Mouse (Mus musculus) midbrain, embryonic 11.5 days (tissue): ENCODE data around the gene Eno1. TPM values are rescaled to one million over a fixed set of nuclear protein-coding genes. Genes with fewer than 3 reads are reported as not detected.
"Not testable (repeated sequence)": the region's sequence is repeated elsewhere in the genome, so short reads cannot be mapped to it uniquely, and the experiment has no call there.

Experiments
- ATAC-seq: fragments of 200-750 bp; cut with Nextera tagmentation; 2 replicates; pipeline ENCODE4 v1.8.0; 2017; ENCODE audit warnings: moderate TSS enrichment, moderate library complexity; ENCODE audit not compliant: low FRiP score
- DNase-seq: peaks from one replicate; pipeline ENCODE4 v3.0.0; 2015; ENCODE audit warnings: low spot score; ENCODE audit errors: missing footprints
- H3K27ac ChIP-seq: fragments of 300-500 bp; sonication (generic); 2 replicates; pipeline ENCODE4 v1.5.1; 2014; ENCODE audit warnings: low read depth, low read length
- H3K27me3 ChIP-seq: fragments of 300-500 bp; sonication (generic); 2 replicates; pipeline ENCODE4 v1.6.1; 2014; ENCODE audit warnings: mild to moderate bottlenecking, low read length, moderate library complexity, mixed read lengths; ENCODE audit not compliant: control insufficient read depth, insufficient read depth
- H3K36me3 ChIP-seq: fragments of 300-500 bp; sonication (generic); 2 replicates; pipeline ENCODE4 v1.6.1; 2014; ENCODE audit warnings: mild to moderate bottlenecking, low read length, moderate library complexity, mixed read lengths; ENCODE audit not compliant: control insufficient read depth, insufficient read depth
- H3K4me1 ChIP-seq: fragments of 300-500 bp; sonication (generic); 2 replicates; pipeline ENCODE4 v1.6.1; 2014; ENCODE audit warnings: low read length; ENCODE audit not compliant: control insufficient read depth, insufficient read depth
- H3K4me2 ChIP-seq: fragments of 300-500 bp; sonication (generic); 2 replicates; pipeline ENCODE4 v1.6.1; 2014; ENCODE audit warnings: mild to moderate bottlenecking, moderate library complexity
- H3K4me3 ChIP-seq: fragments of 300-500 bp; sonication (generic); 2 replicates; pipeline ENCODE4 v1.5.1; 2014; ENCODE audit warnings: low read depth, low read length
- H3K9ac ChIP-seq: fragments of 300-500 bp; sonication (generic); 2 replicates; pipeline ENCODE4 v1.6.1; 2014; ENCODE audit warnings: low read length
- H3K9me3 ChIP-seq: fragments of 300-500 bp; sonication (generic); 2 replicates; pipeline ENCODE4 v1.6.1; 2016; ENCODE audit warnings: low read length; ENCODE audit not compliant: control insufficient read depth
- WGBS: fragments of 180-500 bp; shearing (Covaris S2); extraction: QIAGEN DNeasy Blood & Tissue Kit; methylation state at CpG from one replicate; pipeline ENCODE4 v1.1.7; 2014; 5-methylcytosine and 5-hydroxymethylcytosine counted together
- polyA plus RNA-seq: library from polyadenylated mRNA; unstranded; fragments of >200 nt; fragmentation: Nextera tagmentation; extraction: Ambion mirVana; gene quantifications from 2 replicates; pipeline ENCODE4 v1.2.1, GENCODE M21; 2014

Eno1 gene
- polyA plus RNA-seq, 1 experiment from 2014 or later = 1,518 TPM

DNA sequence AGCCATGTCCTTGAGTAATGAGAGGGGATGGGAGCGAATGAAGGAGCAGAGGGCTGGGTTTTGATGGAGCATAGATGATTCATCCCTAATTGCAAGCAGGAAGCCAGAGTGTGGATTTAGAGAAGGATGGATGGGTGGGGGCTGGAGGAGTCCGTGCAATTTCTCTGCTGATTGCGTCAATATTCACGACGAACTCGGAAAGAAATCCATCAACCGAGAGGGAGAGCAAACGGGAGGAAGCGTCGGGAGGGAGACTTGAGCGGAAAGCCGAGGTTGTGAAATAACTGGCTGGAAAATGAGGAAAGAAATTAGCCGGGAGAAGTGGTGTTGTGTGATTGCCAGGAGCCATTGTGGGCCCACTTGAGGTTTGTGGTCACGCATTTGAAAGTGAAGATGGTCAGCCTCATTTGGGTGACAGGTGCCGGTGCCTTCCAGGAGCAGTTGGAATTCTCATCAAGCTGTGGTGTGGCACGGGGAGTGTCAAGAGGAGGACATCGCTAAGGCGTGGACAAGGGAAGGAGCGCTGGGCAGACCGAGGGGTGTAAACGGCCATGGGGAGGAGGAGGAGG lies 30.2 kb downstream of the Eno1 start:
- DNase-seq = no peak
- ATAC-seq = no peak
- H3K4me2 ChIP-seq = no peak overlapping the region
- WGBS = 86% methylated on average over 21 of the region's 21 CpGs
- H3K9ac ChIP-seq = no peak overlapping the region
- H3K9me3 ChIP-seq = no peaks in the 10 kb centered on the region
- H3K36me3 ChIP-seq = no peaks in the 10 kb centered on the region
- no peaks in the 10 kb centered on the region; the same call in 1 of the 2 replicates for H3K4me1 ChIP-seq
- no peak overlapping the region for H3K4me3 ChIP-seq
- H3K27ac ChIP-seq = no peak overlapping the region
- no peaks in the 10 kb centered on the region for H3K27me3 ChIP-seq

DNA sequence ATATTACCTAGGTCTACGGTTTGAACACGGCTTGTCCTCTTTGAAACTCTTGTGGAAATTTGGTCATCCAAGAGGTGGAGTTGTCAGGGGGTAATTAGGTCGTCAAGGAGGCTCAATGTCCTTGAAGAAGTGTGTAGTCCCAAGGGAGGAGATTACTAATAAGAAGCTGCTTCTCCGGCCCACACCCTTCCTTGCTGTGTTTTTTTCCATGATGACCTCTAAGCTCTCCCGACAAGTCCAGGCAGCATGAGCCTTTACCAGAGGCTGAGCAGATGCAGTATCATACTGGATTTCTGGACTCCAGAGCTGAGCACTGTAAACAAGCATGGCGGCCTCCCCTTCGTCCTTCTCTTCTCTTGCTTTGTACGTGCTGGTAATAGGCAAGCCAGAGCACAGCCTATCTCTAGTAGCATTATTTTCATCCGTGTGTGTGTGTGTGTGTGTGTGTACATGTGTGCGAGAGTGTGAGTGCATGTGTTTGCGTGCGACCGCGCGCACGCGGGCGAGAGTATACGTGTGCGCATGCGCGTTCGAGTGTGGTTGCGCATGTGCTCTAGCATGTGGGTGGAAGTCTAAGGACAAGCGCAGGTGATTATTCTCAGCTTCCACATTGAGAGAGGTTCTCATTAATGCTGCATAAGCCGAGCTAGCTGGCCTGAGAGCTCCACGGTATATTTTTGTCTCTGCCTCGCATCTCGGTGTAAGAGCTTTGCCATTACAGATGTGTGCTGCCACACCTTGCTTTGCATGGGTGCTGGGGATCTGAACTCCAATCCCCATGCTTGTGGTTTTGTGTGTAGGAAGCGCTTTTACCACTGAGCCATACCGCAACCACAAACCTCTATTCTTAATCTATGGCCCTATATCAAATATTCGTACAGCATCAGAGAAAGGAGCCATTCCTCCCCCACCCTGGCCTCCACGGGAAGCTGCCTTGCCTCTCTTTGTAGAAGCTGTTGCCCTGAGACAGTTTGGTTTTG lies 32.4 kb downstream of the Eno1 start:
- ATAC-seq (no peak), DNase-seq (peak; percentile 75)
- H3K9ac ChIP-seq = no peak overlapping the region
- H3K36me3 ChIP-seq = no peaks in the 10 kb centered on the region
- H3K27me3 ChIP-seq = no peaks in the 10 kb centered on the region
- H3K27ac ChIP-seq = no peak overlapping the region
- WGBS = 85% methylated on average over 33 of the region's 33 CpGs
- H3K9me3 ChIP-seq = no peaks in the 10 kb centered on the region
- peaks cover 7% of the 10 kb centered on the region for H3K4me1 ChIP-seq
- no peak overlapping the region for H3K4me3 ChIP-seq
- no peak overlapping the region for H3K4me2 ChIP-seq

DNA sequence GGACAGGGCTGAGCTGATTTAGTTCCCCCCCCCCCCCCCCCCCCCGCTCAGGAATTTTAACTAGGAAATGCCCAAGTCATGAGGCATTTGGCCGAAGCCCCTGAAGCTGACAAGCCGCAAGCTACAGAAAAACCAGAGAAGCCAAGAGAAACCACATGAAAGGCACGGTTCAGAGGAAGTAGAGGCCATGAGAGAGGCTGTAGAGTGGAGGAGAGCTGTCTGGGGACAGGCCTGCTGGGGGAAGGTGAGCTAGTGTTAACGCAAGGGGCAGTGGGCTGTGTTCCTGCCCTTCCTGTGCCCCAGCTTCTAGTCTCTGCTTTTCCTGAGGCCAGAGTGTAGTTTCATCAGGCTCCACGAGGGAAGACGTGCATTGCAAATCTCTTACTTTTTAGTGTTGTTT lies 33.2 kb downstream of the Eno1 start:
- WGBS = 63% methylated on average over 7 of the region's 7 CpGs
- Histone ChIP-seq H3K27ac (no peak overlapping the region), H3K4me1 (peaks cover 7% of the 10 kb centered on the region), H3K4me3 (no peak overlapping the region), H3K9ac (no peak overlapping the region), H3K27me3 (no peaks in the 10 kb centered on the region), H3K36me3 (no peaks in the 10 kb centered on the region), H3K4me2 (no peak overlapping the region), H3K9me3 (no peaks in the 10 kb centered on the region)
- DNase-seq = no peak
- ATAC-seq = no peak

DNA sequence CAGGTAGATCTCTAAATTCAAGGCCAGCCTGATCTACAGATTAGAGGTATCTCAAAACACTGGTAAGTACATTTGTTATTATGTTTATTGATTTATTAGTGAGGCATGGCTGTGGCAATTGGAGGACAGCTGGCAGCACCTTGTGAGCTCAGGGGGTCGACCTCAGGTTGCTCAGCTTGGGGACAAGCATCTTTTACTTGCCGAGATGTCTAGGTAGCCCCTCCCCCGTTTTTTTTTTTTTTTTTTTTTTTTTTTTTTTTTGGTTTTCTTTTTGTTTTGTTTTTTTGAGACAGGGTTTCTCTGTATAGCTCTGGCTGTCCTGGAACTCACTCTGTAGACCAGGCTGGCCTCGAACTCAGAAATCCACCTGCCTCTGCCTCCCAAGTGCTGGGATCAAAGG lies 34.2 kb downstream of the Eno1 start:
- WGBS = 78% methylated on average over 3 of the region's 4 CpGs
- not testable (repeated sequence) for H3K27me3 ChIP-seq, H3K4me2 ChIP-seq, H3K9me3 ChIP-seq, DNase-seq, ATAC-seq, H3K36me3 ChIP-seq, H3K27ac ChIP-seq, H3K4me1 ChIP-seq, H3K4me3 ChIP-seq, H3K9ac ChIP-seq

DNA sequence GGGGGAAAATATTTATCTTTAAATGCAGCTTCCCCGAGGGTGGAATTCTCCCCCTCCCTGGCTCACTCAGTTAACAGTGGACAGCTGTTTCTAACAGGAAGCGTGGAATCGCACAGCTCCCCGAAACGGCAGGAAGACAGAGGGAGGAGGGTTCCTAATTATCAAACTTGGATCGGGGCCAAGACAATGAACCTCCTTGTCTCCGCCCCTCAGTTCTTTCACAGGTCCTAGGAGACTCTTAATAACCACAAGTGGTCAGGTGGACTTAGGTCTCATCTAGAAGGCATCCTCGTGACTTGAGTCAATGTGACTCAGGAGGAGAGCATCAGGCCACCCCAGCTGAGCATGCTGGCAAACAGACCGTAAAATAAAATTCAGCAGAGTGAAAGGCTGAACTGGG lies 36.2 kb downstream of the Eno1 start:
- Histone ChIP-seq H3K36me3 (no peaks in the 10 kb centered on the region), H3K9me3 (no peaks in the 10 kb centered on the region), H3K4me2 (no peak overlapping the region), H3K27ac (no peak overlapping the region; the same call in 1 of the 2 replicates), H3K4me3 (no peak overlapping the region), H3K9ac (no peak overlapping the region), H3K27me3 (no peaks in the 10 kb centered on the region), H3K4me1 (peaks cover 7% of the 10 kb centered on the region)
- ATAC-seq (0 out of 2 replicates have a peak, but pooled peaks have one; percentile 44), DNase-seq (peak; percentile 85)
- WGBS = 35% methylated on average over 9 of the region's 9 CpGs

DNA sequence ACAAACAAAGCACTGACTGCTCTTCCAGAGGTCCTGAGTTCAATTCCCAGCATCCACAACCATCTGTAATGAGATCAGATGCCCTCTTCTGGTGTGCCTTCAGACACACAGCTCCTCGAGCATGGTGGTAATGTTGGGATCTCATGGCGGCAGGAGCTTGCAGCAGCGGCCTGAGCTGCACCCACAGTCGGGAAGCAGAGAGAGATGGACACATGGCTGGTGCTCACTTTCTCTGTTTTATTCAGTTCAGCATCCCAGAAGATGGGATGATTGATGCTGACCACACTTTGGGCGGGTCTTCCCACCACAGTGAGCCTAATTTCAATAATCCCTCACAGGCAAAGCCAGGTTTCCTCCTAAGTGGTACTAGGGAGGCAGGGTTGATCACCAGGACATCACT lies 39.0 kb downstream of the Eno1 start:
- Histone ChIP-seq H3K27me3 (no peaks in the 10 kb centered on the region), H3K4me2 (no peak overlapping the region), H3K9me3 (no peaks in the 10 kb centered on the region), H3K36me3 (no peaks in the 10 kb centered on the region), H3K9ac (no peak overlapping the region), H3K27ac (no peak overlapping the region), H3K4me3 (no peak overlapping the region), H3K4me1 (peaks cover 9% of the 10 kb centered on the region)
- 83% methylated on average over 5 of the region's 5 CpGs for WGBS
- peak; percentile 70 for DNase-seq
- no peak for ATAC-seq

DNA sequence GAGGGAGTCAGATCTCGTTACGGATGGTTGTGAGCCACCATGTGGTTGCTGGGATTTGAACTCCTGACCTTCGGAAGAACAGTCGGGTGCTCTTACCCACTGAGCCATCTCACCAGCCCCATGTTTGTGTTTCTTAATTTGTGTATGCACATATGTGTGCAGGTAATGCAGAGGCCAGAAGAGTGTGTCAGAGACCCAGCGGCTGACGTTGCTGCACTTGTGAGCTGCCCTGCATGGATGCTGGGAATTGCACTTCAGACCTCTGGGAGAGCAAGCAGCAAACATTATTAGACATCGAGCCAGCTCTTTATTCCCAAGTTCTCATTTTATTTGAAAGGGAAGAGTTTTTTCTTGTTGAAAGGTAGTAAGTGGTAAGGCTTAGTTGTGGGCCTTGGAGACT lies 42.8 kb downstream of the Eno1 start:
- H3K4me3 ChIP-seq, H3K27ac ChIP-seq, H3K9ac ChIP-seq, H3K27me3 ChIP-seq, ATAC-seq, H3K4me2 ChIP-seq, H3K36me3 ChIP-seq, H3K9me3 ChIP-seq: not testable (repeated sequence)
- H3K4me1 ChIP-seq = peaks cover 13% of the 10 kb centered on the region
- peak; percentile 82 for DNase-seq
- 93% methylated on average over 5 of the region's 7 CpGs for WGBS

DNA sequence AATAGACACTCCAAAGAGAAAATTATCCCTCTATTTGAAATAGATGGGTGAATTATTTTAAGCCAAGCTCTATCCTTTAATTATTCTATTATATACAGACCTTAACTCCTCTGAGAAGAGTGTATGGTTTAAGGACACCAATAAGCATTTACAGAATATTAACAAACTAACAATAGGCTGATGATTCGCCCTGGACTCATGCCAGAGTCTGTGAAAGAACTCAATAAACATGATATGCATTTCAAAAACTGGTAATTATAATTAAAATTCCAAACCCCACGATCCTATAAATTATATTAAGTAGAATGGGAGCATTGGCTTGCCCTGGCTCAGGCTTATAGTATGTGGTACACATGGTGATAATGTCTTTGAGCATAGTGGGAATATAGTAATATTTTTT lies 43.5 kb downstream of the Eno1 start:
- Histone ChIP-seq H3K9me3 (no peaks in the 10 kb centered on the region), H3K4me1 (peaks cover 13% of the 10 kb centered on the region), H3K9ac (no peak overlapping the region), H3K27me3 (no peaks in the 10 kb centered on the region), H3K4me2 (no peak overlapping the region), H3K4me3 (no peak overlapping the region), H3K36me3 (no peaks in the 10 kb centered on the region), H3K27ac (no peak overlapping the region)
- 79% methylated on average over 2 of the region's 2 CpGs for whole genome bisulfite sequencing
- DNase-seq (peak; percentile 37), ATAC-seq (no peak)

DNA sequence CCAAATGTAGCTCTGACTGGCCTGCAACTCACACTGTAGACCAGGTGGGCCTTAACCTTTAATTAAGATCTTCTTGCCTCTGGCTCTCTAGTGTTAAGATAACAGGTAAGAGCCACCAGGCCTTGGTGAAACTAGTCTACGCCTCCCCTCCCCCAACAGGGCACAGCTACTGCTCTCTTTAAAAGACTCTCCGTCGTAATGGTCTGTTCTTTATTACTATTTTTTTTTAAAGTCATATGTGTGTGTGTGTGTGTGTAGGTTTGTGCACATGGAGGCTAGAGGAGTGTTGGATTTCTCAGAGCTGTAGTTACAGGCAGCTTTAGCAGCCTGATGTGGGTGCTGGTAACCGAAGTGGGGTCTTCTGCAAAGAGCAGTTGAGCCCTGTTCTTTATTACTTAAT lies 43.9 kb downstream of the Eno1 start:
- Histone ChIP-seq H3K4me2 (peak overlapping the region; percentile 49), H3K27me3 (no peaks in the 10 kb centered on the region), H3K36me3 (no peaks in the 10 kb centered on the region), H3K9me3 (no peaks in the 10 kb centered on the region), H3K4me3 (peak overlapping the region; percentile 75), H3K27ac (peak overlapping the region; percentile 97), H3K4me1 (peaks cover 13% of the 10 kb centered on the region), H3K9ac (peak overlapping the region; percentile 83; the same call in 1 of the 2 replicates)
- ATAC-seq (no peak), DNase-seq (peak; percentile 89)
- 47% methylated on average over 4 of the region's 4 CpGs for WGBS
